Mouse (Mus musculus): ENCODE measurements around the gene Cct8l1.

DNA sequence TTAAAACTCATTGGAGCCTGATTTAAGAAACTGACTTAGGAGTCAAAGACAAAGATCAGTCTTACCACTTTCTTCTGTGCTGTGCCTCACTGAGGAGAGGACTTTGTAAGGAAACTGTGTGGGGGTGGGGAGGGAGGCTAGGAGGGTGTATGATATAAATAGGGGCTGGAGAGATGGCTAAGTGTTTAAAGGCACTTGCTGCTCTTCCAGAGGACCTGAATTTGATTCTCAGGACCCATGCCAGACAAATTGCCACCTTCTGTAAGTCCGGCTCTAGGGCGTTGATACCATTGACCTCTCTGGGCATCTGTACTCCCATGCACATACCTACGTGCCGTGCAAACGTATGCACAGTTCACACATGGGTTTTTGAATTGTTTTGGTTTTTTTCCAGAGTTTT lies 9.8 kb upstream of the Cct8l1 start:
- no peak for TF ChIP-seq USF1 (IDR thresholded peaks at IDR 0.05; ENCODE audit: low read depth)
- TF ChIP-seq CTCF (IDR thresholded peaks at IDR 0.05; ENCODE audit: control insufficient read depth, insufficient read depth, insufficient read length), result no peak
